Mouse (Mus musculus) embryonic facial prominence, embryonic 14.5 days (tissue): Measurements from ENCODE around the gene Irs3. TPM values are rescaled to one million over a fixed set of nuclear protein-coding genes. Genes with fewer than 3 reads are reported as not detected.

Experiments
- ATAC-seq: fragments of 200-750 bp; cut with Nextera tagmentation; 2 replicates; pipeline ENCODE4 v1.8.0; 2017; ENCODE audit warnings: low read depth, moderate number of reproducible peaks, moderate TSS enrichment
- DNase-seq: peaks from one replicate; pipeline ENCODE4 v3.0.0-alpha.2; 2015; ENCODE audit warnings: low spot score
- H3K27ac ChIP-seq: fragments of 300-500 bp; sonication (generic); replicated peaks from 2 replicates; pipeline ENCODE4 v1.5.1; 2014; ENCODE audit warnings: low read depth, mild to moderate bottlenecking, low read length, moderate library complexity
- H3K27me3 ChIP-seq: fragments of 300-500 bp; sonication (generic); replicated peaks from 2 replicates; pipeline ENCODE4 v1.6.1; 2014; ENCODE audit warnings: low read length; ENCODE audit not compliant: control insufficient read depth, insufficient read depth
- H3K36me3 ChIP-seq: fragments of 300-500 bp; sonication (generic); 2 replicates; pipeline ENCODE4 v1.6.1; 2014; ENCODE audit warnings: low read length, mixed read lengths; ENCODE audit not compliant: control insufficient read depth, insufficient read depth
- H3K4me1 ChIP-seq: fragments of 300-500 bp; sonication (generic); 2 replicates; pipeline ENCODE4 v1.6.1; 2014; ENCODE audit warnings: antibody characterized with exemption, low read length; ENCODE audit not compliant: control insufficient read depth, insufficient read depth
- H3K4me2 ChIP-seq: fragments of 300-500 bp; sonication (generic); 2 replicates; pipeline ENCODE4 v1.6.1; 2014; ENCODE audit warnings: low read depth, mild to moderate bottlenecking, low read length, moderate library complexity, mixed read lengths
- H3K4me3 ChIP-seq: fragments of 300-500 bp; sonication (generic); 2 replicates; pipeline ENCODE4 v1.5.1; 2014; ENCODE audit warnings: low read depth, mild to moderate bottlenecking, low read length
- H3K9ac ChIP-seq: fragments of 300-500 bp; sonication (generic); 2 replicates; pipeline ENCODE4 v1.6.1; 2014; ENCODE audit warnings: low read depth, mild to moderate bottlenecking, low read length, moderate library complexity, mixed read lengths
- H3K9me3 ChIP-seq: fragments of 300-500 bp; sonication (generic); 2 replicates; pipeline ENCODE4 v1.6.1; 2016; ENCODE audit warnings: low read length; ENCODE audit not compliant: control insufficient read depth
- WGBS: fragments of 180-500 bp; shearing (Covaris S2); extraction: QIAGEN DNeasy Blood & Tissue Kit; methylation state at CpG from one replicate; pipeline ENCODE4 v1.1.7; 2014; 5-methylcytosine and 5-hydroxymethylcytosine counted together
- polyA plus RNA-seq: library from polyadenylated mRNA; unstranded; fragments of >200 nt; fragmentation: Nextera tagmentation; extraction: Ambion mirVana; gene quantifications from 2 replicates; pipeline ENCODE4 v1.2.1, GENCODE M21; 2014

Gene Irs3
- polyA plus RNA-seq, 1 experiment from 2014 or later = 0.21 TPM

DNA sequence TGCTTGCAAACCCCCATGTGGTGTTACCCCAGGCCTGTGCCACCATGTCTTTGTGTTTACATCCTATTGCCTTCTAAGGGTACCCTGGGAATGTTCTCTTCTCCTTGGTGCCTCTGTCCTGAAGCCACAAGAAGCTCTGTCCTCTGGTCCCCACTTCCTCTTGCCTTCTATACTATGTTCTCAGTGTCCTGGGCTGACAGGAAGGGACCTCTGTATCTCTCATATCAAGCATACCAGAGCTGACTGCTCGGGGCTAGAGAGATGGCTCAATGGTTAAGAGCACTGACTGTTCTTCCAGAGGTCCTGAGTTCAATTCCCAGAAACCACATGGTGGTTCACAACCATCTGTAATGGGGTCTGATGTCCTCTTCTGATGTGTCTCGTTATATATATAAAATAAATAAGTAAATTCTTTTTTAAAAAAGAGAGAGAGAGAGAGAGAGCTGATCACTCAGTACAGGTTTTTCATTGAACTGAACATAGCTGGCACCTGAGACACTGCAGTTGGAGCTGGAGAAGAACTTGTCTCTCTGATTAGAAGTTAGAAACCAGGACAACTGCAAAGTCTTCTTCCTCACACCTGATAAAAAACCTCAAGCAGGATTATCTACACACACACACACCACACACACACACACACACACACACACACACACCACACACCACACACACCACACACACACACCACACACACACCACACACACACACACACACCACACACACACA lies 47.3 kb downstream of the Irs3 start:
- WGBS = 87% methylated on average over 2 of the region's 2 CpGs
- no peak overlapping the region for H3K9ac ChIP-seq
- H3K27ac ChIP-seq = no peak overlapping the region
- H3K4me1 ChIP-seq = peaks cover 17% of the 10 kb centered on the region; the same call in 1 of the 2 replicates
- ATAC-seq = no peak
- no peak for DNase-seq
- H3K4me2 ChIP-seq = no peak overlapping the region
- no peak overlapping the region for H3K4me3 ChIP-seq
- H3K9me3 ChIP-seq = no peaks in the 10 kb centered on the region
- H3K27me3 ChIP-seq = no peaks in the 10 kb centered on the region
- peaks cover 17% of the 10 kb centered on the region; the same call in 1 of the 2 replicates for H3K36me3 ChIP-seq

GRCm38 (mm10) chr5:137597625-137598024 lies 47.9 kb downstream of the Irs3 start:
- H3K4me2 ChIP-seq = no peak overlapping the region
- peaks cover 13% of the 10 kb centered on the region; the same call in 1 of the 2 replicates for H3K36me3 ChIP-seq
- peaks cover 16% of the 10 kb centered on the region; the same call in 1 of the 2 replicates for H3K4me1 ChIP-seq
- no peak overlapping the region for H3K27ac ChIP-seq
- no peak for DNase-seq
- H3K9me3 ChIP-seq = no peaks in the 10 kb centered on the region
- no peaks in the 10 kb centered on the region for H3K27me3 ChIP-seq
- H3K4me3 ChIP-seq = no peak overlapping the region
- WGBS = 93% methylated on average over 6 of the region's 6 CpGs
- H3K9ac ChIP-seq = no peak overlapping the region
- ATAC-seq = no peak

DNA sequence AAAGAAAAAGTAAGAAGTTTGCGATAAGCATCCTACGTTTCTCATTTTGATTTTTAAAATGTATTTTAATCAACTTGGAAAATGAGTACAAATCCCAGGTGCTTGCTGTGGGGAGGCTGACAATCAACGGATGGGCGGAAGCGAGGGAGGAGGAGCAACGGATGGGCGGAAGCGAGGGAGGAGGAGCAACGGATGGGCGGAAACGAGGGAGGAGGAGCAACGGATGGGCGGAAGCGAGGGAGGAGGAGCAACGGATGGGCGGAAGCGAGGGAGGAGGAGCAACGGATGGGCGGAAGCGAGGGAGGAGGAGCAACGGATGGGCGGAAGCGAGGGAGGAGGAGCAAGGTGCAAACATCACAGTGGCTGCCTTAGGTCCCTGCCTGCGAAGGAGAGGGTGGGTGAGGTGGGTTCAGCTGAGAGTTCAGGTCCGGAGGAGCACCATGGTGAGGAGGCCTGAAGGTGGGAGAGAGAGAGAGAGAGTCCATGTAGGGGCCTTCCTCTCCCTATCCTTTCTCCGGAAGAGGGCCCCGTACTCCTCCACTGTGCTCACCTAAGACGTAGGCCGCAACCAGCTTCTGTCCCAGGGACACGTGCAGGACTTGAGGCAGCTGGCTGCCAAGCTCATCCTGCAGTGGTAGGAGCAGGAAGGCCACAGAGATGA lies 48.8 kb downstream of the Irs3 start:
- Histone ChIP-seq H3K9ac (no peak overlapping the region), H3K27me3 (no peaks in the 10 kb centered on the region), H3K9me3 (no peaks in the 10 kb centered on the region), H3K4me2 (peak overlapping the region; percentile 35), H3K27ac (no peak overlapping the region), H3K36me3 (peaks cover 13% of the 10 kb centered on the region; the same call in 1 of the 2 replicates), H3K4me1 (peaks cover 11% of the 10 kb centered on the region; the same call in 1 of the 2 replicates), H3K4me3 (no peak overlapping the region)
- no peak for DNase-seq
- WGBS = 31% methylated on average over 24 of the region's 30 CpGs
- ATAC-seq = no peak

DNA sequence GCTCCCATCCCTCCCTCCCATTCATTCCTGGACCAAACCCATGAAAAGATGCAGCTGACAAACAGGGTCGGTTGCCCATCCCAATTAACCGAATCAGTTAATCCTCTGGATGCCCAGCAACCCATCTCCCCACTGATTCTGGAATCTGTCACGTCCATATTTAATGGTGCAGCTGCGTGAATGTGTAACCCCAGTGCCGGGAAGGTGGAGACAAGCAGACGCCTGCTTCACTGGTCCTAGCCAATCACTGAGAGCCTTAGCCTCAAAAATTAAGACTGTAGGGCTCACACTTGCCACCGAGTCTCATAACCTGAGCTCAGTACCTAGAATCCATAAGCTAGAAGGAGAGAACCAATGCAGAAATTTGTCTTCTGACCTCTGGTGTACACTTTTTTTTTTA lies 49.6 kb downstream of the Irs3 start:
- H3K4me3 ChIP-seq = no peak overlapping the region
- peaks cover 11% of the 10 kb centered on the region; the same call in 1 of the 2 replicates for H3K4me1 ChIP-seq
- H3K9me3 ChIP-seq = no peaks in the 10 kb centered on the region
- H3K27me3 ChIP-seq = no peaks in the 10 kb centered on the region
- 83% methylated on average over 7 of the region's 7 CpGs for WGBS
- H3K36me3 ChIP-seq = peaks cover 13% of the 10 kb centered on the region; the same call in 1 of the 2 replicates
- DNase-seq = no peak
- H3K9ac ChIP-seq = no peak overlapping the region
- no peak for ATAC-seq
- no peak overlapping the region for H3K27ac ChIP-seq
- no peak overlapping the region for H3K4me2 ChIP-seq

Other genes with a start within 250 kb of the Irs3 start
- 0.21 and 0.26 TPM in 2 replicates for gene Zan, start 168.7 kb downstream of the Irs3 start, polyA plus RNA-seq
- 49.8 and 52.0 TPM in 2 replicates for gene Pop7, start 143.2 kb downstream of the Irs3 start, polyA plus RNA-seq
- 8.9 and 9.4 TPM in 2 replicates for gene Gigyf1, start 127.2 kb downstream of the Irs3 start, polyA plus RNA-seq
- 0.30 TPM in 1 of 2 replicates, not detected in the other for gene Epo, start 112.5 kb downstream of the Irs3 start, polyA plus RNA-seq
- gene Gnb2, start 112.2 kb downstream of the Irs3 start, polyA plus RNA-seq = 430 and 472 TPM in 2 replicates
- gene Actl6b, start 92.2 kb downstream of the Irs3 start, polyA plus RNA-seq = 4.4 and 5.2 TPM in 2 replicates
- gene Tfr2, start 75.9 kb downstream of the Irs3 start, polyA plus RNA-seq = 1.1 and 1.3 TPM in 2 replicates
- gene Mospd3, start 44.7 kb downstream of the Irs3 start, polyA plus RNA-seq = 43.0 and 45.6 TPM in 2 replicates
- 242 and 292 TPM in 2 replicates for gene Pcolce, start 31.9 kb downstream of the Irs3 start, polyA plus RNA-seq
- 0.10 and 0.25 TPM in 2 replicates for gene Fbxo24, start 16.7 kb downstream of the Irs3 start, polyA plus RNA-seq
- 36.5 and 40.1 TPM in 2 replicates for gene Lrch4, start 16.6 kb downstream of the Irs3 start, polyA plus RNA-seq
- gene Gm20605, start 16.5 kb downstream of the Irs3 start, polyA plus RNA-seq = 6.4 and 6.6 TPM in 2 replicates
- 6.3 and 7.2 TPM in 2 replicates for gene Sap25, start 4.4 kb downstream of the Irs3 start, polyA plus RNA-seq
- 10.2 and 10.4 TPM in 2 replicates for gene Agfg2, start 39.0 kb upstream of the Irs3 start, polyA plus RNA-seq
- 1.5 TPM in 2 replicates for gene Nyap1, start 95.9 kb upstream of the Irs3 start, polyA plus RNA-seq
- 134 and 141 TPM in 2 replicates for gene Tsc22d4, start 100.0 kb upstream of the Irs3 start, polyA plus RNA-seq
- gene Ppp1r35, start 133.1 kb upstream of the Irs3 start, polyA plus RNA-seq = 31.3 and 39.5 TPM in 2 replicates
- gene Mepce, start 141.9 kb upstream of the Irs3 start, polyA plus RNA-seq = 12.2 and 15.2 TPM in 2 replicates
- gene Zcwpw1, start 142.1 kb upstream of the Irs3 start, polyA plus RNA-seq = 16.5 and 18.8 TPM in 2 replicates
- 0.71 and 0.78 TPM in 2 replicates for gene Pilra, start 190.6 kb upstream of the Irs3 start, polyA plus RNA-seq
- gene Pilrb1, start 212.4 kb upstream of the Irs3 start, polyA plus RNA-seq = 0.39 and 0.56 TPM in 2 replicates
- gene Pilrb2, start 226.1 kb upstream of the Irs3 start, polyA plus RNA-seq = 0.46 and 0.52 TPM in 2 replicates